Mouse (Mus musculus) left cerebral cortex, adult 9 months (tissue): ENCODE results near the gene Gm19345.

Experiments used
- DNase-seq, 2 experiments: peaks; one replicate each; pipeline ENCODE4 v3.0.0; 2022; ENCODE audit warnings: low spot score in 2 of 2

Gene Gm19345

DNA sequence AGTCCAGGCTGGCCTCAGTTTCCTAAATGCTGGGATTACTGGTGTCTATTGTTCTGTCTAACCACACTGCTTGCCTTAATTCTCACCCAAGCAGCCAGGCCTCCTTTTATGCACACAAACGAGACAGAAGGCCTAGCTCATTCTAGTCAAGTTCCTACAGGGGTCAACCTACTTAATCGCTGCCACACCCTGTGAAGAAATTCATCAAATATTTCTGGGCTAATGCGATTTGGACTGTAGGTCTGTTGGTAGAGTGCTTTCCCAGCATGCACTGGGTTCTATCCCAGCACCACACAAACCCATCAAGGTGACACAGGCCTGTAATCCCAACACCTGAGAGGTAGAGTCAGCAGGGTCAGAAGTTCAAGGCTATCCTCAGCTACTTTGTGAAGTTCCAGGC lies 22.1 kb upstream of the Gm19345 start:
- DNase-seq, result no peak

DNA sequence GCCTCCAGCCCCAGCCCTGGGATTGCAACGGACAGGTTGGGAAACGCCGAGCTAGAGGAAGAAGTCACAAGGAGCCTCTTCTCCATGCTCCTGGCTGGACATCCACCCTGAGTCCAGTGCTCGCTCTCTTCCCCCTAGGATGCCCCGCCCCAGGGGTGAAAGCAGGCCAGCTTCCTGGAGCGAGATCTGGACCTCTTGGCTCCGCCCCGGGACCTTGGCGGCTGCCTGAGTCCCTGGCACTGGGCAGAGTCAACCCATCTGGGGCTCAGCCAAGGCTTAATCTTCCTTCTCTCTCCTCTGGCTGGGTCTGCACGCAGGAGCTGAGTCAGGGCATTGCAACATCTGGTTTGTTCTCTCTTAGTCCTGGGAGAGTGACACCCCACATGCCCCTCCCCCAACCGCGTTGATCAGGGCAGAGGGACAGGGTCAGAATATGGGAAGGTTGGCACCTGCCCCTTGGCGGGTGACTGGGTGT lies 21.1 kb upstream of the Gm19345 start:
- peak in 1 of 2 experiments; percentile 56 for DNase-seq

DNA sequence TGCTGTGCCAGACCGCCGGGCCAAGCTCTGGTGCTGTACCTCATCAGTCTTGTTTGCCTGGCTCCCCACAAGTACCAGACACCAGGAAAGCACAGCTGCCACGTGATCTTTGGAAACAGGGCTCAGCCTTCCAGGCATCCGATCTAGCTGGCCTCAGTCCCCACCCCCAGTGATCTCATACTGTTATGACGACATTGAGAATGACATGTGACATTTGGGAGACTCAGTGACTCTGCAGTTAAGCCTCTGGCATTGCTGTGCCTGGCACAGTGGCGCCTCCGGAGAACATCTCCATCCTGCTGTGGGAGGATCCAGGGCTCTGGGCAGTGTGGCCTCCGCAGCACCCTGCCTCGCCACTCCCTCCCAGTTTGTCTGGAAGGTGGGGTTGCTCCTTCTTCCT lies 20.0 kb upstream of the Gm19345 start:
- DNase-seq, result no peak

DNA sequence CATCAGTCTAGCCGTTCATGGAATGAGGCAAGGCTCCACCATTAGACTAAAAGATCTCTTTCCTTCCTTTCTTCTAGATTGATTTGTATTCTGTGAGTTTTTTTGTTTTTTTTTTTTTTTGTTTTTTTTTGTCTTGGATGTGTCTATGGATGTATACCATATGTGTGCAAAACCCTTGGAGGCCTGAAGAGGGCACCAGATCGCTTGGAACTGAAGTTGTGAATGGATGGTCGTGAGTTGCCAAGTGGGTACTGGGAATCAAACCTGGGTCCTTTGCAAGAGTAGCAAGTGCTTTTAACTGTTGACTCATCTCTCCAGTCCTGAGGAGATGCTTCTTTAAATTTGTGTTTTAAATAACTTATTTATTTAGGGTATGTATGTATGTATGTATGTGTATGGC lies 17.7 kb upstream of the Gm19345 start:
- DNase-seq, result no peak

DNA sequence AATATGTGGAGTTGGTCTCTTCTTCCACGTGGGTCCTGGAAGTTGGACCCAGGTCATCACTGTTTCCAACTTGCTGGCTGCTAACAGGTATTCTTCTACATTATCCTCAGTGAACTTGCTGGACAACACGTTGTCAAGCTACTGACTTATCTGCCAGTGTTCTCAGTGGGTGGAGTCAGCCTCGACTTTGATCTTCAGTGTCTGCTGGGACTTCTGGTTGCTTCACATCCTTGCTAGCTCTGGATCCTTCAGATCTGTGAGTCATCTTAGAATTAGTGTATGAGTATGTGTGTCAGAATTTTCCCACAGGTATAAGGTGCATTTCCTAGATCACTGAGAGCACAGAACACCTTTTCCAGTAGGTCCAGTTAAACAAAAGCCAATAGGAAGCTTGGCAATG lies 15.0 kb upstream of the Gm19345 start:
- no peak for DNase-seq

DNA sequence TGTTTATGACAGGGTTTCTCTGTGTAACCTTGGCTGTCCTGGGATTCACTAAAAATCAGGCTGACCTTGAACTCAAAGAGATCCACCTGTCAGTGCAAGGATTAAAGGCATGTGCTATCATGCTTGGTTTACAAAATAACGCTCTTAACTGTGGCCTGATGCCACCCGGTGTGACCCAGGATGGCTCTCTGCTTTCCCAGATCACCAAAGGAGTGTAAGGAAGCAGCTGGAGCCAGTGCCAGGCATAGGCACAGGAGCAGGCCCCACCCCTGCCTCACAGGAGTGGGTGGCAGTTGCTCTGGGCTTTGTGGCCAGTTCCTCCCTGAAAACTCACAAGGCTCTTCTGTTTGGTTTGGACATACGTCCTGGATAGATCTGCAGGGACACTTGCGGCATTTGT lies 11.4 kb upstream of the Gm19345 start:
- no peak for DNase-seq

DNA sequence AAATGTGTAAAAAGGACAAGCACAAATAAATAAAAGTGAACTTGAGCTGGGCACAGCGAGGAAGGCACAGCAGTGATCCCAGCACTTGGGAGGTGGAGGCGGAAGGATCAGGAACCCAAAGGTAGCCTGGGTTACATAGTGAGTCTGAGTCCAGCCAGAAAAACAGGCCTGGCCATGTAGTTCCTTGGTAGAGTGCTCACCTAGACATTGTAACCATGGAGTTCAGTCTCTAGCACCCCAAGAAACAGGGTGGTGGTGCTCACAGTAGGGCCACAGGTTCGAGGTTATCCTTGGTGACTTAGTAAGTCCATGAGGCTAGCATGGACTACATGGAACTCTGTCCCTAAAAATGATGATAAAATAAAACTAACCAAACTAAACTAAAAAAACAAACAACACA lies 10.9 kb upstream of the Gm19345 start:
- no peak for DNase-seq

DNA sequence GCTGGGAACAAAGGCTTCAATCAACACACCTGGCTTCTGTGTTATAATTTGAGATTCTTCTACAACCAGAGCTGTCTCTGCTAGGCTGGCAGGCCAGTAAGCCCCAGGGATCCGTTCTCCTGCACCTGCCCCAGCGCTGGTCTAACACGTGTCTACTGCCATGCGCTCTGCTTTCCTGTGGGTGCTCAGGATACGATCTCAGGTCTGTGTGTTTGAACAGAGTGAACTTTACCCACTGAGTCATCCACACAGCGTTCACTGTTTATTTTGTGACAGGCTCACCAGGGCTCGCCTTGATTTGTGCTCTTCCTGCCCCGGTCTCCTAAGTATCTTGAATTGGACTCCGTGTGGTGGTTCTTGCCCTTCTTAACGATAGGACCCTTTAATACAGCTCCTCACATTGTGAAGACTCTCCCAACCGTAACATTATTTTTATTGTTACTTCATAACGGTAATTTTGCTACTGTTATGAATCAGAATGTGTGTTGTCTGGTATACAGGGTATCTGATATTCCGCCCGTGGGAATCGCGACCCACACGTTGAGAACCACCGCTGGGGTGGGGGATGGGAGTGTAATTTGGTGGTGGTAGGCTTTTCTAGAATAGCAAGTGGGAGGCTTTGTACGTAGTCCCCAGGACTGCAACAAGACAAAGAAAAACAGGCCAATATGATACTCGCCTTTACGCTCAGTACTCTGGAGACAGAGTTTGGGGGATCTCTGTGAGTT lies 10.0 kb upstream of the Gm19345 start:
- DNase-seq, result no peak

DNA sequence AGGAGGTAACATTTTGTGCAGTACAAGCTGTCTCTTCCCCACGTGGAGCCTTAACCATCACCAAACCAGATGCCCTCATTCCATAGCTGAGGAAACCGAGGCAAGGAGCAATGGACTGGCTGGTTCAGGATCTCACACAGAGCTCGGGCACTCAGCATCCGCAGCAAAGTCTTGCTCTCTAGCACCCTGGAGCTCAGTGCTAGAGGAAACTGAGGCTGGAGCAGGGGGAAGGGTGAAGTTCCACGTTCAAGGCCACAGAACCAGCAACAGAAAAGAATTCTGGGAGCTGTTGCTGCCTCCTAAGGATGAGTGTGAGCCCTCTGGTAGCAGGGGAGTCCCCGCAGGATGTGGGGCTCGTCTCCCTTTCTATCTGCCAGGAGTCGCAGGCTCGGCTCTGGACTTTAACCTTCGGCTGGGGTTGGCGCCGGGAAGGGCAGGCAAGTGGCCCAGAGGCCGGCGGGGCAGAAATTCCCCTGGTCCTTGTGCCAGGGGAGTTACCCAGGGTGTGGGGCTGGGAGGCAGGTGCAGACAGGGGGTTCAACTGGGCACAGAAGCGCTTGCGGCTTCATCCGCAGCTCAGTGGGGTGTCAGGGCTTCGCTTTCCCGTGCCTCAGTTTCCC lies 8.8 kb upstream of the Gm19345 start:
- DNase-seq, result no peak

DNA sequence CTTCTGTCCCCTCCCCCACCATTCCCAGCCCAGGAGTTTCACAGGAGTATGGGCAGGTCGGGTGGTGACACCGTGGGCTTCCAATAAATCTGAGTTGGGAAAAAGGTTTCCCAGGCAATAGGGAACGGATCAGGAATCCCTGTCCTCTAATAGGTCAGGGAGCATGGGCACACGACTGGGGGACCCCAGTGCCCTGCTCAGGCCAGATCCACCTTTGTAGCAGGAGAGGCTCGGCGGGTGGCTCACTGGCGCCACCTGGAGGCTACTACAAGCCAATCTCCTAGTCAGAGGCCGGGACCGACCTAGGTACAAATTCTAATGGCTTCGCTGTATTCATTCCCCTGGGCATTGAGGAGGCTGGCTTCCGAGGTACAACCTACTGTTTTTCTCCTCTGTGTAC lies 8.2 kb upstream of the Gm19345 start:
- peak in 1 of 2 experiments; percentile 61 for DNase-seq

DNA sequence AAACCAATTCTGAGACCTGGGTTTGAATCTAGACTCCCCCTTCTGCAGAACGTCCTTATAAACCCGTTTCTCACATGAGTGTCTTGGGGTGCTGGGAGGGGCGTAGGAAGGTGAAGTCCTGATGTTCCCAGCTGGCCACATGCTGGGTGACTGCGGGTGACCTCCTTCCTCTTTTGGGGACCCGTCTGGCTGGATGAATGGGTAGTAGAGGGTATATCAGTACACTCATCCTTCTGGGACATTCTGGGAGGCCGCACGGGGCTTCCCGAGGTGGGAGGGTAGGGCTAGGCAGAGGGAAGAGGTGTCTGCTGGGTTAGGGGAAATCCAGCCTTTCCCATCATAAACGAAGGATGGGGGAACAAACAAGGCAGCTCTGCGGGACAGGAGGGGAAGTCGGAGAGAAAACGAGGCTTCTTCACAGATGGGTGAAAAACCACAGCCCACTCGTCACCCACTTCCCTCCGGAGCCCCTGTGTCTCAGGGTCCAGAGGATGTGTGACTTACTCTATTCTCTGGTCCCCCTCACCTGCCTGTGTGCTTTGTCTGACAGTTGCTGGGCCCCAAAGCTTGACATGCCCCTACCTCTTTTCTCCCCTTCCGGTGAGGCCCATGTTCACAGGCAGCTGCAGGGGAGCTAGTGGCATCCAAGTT lies 7.2 kb upstream of the Gm19345 start:
- DNase-seq, result no peak

DNA sequence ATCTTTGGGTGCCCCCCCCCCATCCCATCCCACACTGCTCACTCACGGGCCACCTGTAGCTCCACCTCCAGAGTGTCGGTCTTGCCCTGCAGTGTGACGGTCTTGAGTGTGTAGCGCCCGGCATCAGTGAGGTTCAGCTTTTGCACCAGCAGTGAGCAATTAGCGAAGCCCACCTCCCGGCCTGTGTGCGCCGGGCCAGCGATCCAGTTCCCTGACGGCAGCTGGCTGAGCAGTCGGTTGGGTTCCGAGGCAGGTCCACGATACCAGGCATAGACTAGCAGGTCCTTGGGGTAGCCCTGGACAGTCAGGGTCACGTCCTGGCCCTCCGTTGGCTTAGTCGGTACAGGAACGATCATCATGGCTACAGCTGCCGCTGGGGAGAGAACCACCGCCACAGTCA lies 1.7 kb downstream of the Gm19345 start:
- DNase-seq, result no peak

DNA sequence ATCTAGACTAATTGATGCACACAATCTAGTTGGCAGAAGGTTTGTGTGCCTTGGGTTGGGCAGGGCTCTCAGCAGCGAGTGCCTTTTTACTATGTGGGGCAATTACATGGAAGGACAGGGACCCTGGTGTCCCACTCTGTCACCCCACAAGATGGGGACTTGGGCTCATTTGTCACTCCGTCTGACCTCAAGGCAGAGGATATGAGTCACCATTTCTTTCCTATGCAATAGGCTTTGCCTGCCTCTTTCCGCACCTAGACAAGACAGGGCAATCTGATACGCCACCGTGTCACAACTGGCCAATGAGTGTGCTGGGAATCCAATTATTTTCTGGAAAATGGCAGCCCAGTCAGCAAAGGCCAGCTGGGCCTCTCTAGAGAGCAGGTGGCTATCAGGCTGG lies 3.9 kb downstream of the Gm19345 start:
- no peak for DNase-seq

DNA sequence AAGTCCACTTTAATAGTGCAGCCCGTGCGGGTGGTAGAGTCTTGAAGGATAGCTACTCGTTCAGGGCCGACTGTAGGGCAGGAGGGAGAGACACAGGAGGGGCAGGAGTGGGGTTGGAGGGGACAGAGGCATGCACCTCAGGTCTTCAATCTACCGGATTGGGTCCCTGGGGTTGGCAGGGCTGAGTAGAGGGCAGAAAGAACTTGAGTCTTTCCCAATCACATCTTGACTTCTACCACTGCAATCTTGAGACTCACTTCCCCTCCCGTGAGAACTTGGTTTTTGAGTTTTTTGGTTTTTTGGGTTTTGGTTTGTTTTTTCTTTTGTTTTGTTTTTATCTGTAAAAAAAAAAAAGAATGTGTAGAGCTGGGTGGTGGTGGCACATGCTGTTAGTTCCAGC lies 4.5 kb downstream of the Gm19345 start:
- DNase-seq, result no peak

DNA sequence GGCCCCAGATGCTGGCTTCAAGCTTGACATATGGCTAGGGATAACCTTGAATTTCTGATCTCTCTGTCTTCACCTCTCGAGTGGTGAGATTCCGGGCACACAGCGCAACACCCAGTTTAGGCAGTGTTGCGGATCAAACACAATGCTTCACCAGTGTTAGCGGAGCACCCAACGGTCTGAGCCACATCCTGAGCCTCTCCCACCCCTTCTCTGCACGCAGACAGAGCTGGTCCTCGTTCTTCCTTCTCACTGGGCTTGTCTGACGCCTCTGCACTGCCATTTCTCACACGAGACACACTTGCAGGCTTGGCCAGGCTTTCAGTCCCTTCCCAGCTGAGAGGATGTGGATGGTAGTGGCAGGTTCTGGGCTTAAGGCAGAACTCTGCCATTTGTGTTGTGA lies 7.9 kb downstream of the Gm19345 start:
- DNase-seq, result no peak

DNA sequence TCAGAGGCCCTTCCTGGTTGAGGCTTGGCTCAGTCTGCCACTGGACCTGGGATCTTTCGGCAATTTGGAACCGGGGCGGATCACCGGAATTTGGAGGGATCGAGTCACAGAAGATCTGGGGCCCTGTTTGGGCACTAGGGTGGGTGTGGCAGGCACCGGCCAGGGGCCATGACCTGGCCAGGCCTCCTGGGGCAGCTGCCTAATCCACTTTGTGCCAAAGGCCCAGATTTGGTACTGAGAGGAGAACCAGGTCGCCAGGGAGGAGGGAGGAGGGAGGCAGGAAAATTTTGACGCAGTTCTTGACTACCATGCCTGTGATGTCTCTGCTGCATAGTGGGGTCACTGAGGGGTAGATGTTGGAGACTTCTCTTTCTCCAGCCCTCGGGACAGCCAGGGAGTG lies 9.4 kb downstream of the Gm19345 start, which contains the start of gene Ceacam16:
Gene Ceacam16, minus strand, starts transcription at position 101 of the 400 bp plus-strand sequence.
- DNase-seq, result no peak

DNA sequence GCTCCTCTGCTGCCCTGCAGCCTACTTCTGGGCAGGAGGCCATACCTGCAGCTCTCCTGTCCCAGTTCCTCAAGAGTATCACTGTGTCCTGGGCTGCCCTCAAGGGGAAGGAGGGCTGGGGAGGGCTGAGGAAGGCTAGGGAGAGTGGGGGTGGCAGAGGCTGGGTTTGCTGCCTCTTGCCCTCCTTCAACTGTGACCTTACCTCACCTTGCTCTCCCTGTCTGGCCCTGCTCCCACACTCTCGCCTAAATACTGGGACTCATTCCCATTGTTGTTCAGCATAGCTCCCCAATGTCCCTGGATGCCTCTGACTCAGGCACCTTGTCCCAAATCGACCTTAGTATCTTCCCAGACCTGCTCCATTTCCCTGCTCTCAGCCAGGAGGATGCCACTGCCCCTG lies 12.4 kb downstream of the Gm19345 start:
- DNase-seq, result no peak

DNA sequence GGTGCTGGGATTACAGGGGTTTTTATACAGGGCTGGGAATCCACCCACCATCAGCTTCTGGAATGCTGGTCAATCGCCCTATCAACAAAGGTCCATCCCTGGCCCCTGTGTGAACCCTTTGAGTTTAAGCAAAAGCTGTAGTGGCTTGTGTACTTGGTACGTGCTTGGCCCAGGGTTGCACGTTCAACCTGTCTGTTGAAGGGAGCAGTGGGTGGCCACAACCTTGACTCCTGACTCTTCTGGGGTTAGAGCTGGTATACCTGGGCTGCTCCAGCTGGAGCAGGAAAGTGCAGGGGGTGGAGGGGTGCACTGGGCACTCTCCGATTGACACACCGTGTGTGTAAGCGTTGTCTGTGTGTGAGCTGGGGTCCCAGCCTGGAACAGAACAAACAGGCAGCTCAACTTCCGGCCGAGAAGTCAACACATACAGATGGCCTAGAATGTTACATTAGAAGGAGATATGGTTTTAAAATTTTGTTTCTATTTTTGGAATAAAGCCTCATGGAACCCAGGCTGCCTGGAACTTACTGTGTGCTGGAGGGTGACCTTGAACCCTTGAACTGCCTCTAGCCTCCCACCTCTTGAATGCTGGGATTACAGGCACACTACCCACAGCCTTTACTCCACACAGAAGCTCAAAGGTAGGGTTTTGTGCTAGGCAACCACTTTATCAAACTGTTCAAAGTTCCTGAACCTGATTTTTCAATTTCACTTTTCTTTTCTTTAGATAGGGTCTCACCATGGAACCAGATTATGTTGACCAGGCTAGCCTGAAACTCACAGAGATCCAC lies 13.6 kb downstream of the Gm19345 start:
- no peak for DNase-seq

DNA sequence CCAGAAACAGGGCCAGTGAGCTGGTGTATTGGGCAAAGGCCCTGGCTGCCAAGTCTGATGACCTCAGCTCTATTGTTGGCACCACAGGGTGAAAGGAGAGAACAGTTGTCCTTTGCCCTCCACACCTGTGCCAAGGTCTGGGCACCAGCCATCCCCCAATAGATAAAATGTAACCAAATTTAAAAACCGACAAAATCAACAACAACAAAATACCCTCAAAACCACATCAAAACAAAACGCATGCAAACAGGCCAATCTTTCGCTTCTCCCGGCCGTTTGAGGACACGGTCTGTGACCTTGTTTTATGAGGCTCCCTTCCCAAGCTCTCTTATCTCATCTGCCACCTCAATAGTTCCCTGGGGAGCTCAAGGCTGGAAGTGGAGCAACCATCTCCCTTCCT lies 14.7 kb downstream of the Gm19345 start:
- DNase-seq, result no peak

DNA sequence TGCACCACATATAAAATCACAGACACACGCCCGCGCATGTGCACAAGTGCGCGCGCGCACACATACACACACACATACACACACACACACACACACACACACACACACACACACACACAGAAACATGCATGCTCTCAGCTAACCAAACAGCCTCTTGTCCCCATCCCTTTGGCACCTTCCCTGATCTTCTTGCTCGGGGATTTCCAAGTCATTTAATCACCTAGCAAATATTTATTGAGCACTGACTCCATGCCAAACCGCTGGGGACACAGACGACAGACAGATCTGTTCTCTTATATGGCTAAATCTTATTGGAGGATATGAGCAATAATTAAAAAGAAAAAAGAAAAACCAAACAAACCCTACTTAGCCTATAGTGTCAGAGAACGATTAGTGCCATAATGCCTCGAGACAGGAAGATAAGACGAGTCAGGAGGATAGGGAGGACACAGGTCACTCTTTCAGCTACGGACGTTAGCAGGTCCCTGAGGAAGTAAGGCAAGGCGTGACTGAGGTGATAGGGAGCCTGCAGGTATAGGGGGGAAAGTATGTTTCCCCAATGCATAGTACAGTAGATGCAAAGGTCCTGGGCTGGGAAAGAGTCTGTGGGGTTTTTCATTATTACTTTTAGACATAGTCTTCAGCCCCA lies 16.1 kb downstream of the Gm19345 start:
- no peak for DNase-seq

DNA sequence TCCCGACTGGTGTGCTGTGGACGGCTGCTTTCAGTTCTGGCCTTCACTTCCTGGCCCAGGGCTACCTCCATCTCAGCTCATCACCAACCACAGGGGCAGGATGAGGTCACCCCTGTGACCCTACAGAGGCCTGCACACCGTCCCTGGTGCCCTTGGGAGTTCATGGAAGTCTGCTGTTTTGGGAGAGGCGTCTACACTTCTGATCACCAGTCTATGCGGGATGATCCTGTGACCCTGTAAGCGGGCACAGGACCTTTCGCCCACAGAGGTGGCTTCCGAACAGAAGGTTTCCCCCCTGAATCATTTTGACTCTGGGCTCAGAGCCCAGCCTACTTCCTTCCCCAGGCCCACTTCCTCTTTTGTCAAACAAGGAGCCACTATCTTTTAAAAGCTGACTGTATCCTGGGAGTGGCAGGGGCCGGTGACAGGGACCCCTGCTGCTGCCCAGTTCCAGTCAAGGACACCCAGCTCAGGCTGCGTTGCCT lies 19.4 kb downstream of the Gm19345 start:
- peak in 1 of 2 experiments; percentile 13 for DNase-seq
